Mouse (Mus musculus) cerebellum, adult 8-10 months (tissue): ENCODE measurements around the gene Acer1.

Source experiments
- DNase-seq: peaks from one replicate; pipeline ENCODE4 v3.0.0; 2022

Acer1 gene

DNA sequence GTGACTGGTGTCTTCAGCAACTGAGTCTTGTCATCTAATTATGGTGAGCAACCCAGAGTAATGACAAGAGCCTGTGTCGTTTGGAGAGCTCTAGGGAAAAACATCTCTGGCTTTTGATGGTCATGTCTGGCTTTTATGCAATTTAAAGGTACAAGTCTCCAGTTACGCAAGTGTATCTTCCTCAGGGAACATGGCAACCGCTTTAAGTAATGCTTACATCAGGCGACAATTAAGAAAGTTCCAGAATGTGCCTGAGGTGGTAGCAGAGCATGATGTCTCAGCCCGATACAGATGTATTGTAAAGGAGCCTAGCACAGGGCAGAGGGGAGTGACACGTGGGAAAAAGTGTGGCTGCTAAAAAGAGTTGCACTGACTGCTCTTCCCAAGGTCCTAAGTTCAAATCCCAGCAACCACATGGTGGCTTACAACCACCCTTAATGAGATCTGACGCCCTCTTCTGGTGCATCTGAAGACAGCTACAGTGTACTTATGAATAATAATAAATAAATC, 7.0 kb upstream of the Acer1 start:
- peak; percentile 25 for DNase-seq

DNA sequence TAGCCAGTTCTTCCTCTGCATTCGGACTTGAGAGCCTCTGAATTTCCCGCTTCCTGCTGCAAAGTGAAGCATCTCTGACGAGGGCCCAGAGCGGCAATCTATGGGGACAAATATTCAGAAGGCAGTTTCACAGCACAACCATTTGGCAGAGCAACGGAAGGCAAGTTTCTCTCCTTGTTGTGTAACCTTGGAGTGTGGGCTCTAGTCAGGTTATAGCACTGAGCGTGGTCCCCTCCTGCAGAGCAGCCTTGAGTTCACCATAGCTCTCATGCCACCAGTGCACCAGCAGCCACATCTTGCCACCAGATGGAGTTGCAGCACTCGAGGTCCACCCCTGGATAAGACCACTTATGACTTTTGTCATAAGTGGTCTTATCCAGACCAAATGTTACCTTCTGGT, 6.5 kb upstream of the Acer1 start:
- peak; percentile 13 for DNase-seq

GRCm38 (mm10) chr17:56986105-56986805, 4.3 kb upstream of the Acer1 start:
- DNase-seq, result no peak

DNA sequence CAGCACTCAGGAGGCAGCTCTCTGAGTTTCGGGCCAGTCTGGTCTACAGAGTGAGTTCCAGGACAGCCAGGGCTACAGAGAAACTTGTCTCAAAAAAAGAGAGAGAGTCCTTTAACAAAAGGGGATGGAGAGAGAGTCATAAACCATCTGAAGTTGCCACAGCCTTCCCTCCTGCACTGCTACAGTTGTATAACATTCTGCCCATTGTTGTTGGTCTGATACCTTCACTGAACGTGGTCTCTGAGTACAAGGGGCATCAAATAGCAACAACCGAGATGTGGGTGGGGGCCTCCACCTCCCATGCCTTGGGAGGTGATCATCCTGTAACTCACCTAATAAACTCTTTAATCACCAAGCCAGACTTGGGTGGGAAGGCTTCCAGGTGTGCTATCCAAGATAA, 3.7 kb upstream of the Acer1 start:
- DNase-seq, result no peak

DNA sequence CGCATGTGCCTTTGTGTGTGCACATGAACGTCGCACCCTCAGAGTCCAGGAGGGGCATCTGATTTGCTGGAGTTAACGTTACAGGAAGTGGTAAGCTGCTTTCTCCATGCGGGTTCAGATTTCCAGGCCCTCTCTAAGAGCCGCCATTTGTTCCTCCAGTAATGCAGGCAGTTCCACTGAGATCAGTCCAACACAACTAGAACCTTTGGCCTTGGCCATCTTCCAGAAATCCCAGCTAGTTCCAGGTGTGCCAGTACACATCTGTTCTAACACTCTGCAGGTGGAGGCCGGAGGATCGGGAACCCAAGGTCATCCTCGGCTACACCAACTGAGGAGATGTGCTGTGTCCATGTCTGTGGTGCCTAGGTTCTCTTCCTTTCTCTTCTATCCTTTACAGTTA, 3.0 kb upstream of the Acer1 start:
- DNase-seq, result no peak

DNA sequence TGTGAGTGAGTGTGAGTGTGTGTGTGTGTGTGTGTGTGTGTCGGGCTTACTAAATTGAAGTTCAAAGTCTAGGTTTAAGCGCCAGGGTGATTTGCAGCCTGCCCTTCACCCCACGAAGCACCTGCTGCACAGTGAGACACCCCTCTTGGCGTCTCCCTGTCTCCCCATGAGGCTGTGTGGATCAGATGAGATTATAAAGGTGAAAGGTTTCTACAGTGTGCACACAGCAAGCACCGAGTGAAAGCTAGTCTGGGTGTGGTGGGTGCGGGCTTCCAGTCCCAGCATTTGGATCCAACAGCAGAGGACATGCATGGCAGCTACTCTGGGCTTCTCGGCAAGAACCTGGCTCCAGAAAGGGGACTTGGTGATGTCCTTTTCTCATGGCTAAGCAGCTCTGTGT, 877 bp downstream of the Acer1 start:
- no peak for DNase-seq

- no peak for DNase-seq
Observed at GRCm38 (mm10) chr17:56979524-56979923, 2.4 kb downstream of the Acer1 start.

DNA sequence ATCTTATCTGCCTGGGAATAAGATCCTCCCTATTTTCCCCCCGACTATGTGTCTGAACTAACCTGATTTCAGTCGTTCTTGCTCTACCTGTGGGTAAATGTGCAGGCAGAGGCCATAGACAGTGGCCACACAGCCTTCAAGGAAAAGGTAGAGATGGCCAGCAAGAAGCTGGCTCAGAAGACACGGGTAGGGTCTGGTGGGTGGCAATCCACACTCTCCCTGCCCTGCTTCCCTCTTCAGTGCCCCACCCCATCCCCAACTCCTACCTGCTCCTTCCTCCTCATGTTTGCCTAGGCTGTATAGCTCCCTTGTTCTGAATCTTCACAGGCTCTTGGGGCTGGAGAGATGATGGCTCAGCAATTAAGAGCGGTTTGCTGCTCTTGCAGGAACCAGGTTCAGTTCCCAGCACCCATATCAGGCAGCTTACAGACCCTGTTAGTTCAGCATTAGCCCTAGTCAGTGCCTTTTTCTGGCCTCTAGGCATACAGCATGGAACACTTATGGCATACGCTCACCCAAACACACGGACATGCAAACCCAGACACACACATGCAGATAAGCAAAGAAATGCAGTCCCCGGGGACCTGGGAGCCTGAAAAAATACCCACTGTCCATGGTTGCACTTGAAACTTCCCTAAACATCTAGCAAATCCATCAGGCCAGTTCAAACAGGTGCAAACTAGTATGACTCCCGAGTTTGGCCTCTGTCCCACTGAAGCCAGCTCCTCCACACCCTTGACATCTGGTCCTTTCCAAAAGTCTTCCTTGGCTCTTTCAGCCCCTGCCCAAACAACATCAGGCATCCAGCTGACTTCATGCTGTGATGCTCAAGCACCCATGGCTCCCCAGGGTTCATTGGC, 5.2 kb downstream of the Acer1 start:
- no peak for DNase-seq

DNA sequence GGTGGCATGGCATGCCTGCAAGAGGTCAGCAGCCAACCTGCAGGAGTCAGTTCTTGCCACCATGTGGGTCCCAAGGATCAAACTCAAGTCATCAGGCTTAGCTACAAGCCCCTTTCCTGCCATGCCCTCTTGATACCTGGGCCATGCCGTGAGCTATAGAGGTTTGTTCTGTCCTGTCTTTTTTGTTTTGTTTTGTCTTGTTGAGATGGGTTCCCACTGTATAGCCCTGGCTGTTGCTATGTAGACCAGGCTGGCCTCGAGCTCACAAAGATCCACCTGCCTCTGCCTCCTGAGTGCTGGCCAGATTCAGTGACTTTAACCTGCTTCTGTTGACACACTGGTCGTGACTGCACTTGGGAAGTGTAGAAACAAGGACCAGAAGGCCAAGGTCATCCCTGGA, 6.5 kb downstream of the Acer1 start:
- DNase-seq, result no peak

GRCm38 (mm10) chr17:56974708-56975240, 7.2 kb downstream of the Acer1 start:
- no peak for DNase-seq

GRCm38 (mm10) chr17:56973956-56974707, 7.8 kb downstream of the Acer1 start:
- DNase-seq, result no peak

- no peak for DNase-seq
Observed at GRCm38 (mm10) chr17:56970081-56970480, 11.8 kb downstream of the Acer1 start.

GRCm38 (mm10) chr17:56969321-56969720, 12.6 kb downstream of the Acer1 start:
- no peak for DNase-seq

- no peak for DNase-seq
Observed at GRCm38 (mm10) chr17:56963646-56964045, 18.3 kb downstream of the Acer1 start.

- DNase-seq, result no peak
Observed at GRCm38 (mm10) chr17:56962642-56963405, 19.1 kb downstream of the Acer1 start.

DNA sequence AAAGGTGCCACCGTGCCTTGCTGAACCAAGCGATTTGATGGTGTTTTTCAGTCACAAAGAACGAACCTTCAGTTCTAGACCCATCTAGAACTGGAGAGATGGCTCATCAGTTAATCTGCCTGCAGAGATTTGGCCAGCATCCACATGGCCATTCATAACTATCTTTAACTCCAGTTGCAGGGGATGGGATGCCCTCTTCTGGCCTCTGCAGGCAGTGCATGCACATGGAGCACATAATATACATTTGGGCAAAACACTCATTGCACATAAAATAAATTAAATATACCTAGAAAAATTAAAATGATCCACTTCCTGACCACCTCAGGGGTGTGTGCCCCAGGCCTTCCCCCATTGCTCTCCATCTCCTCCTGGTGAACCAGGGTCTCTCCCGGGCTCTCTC, 20.0 kb downstream of the Acer1 start:
- DNase-seq, result no peak

- DNase-seq, result no peak
Observed at GRCm38 (mm10) chr17:56958667-56959066, 23.3 kb downstream of the Acer1 start.

DNA sequence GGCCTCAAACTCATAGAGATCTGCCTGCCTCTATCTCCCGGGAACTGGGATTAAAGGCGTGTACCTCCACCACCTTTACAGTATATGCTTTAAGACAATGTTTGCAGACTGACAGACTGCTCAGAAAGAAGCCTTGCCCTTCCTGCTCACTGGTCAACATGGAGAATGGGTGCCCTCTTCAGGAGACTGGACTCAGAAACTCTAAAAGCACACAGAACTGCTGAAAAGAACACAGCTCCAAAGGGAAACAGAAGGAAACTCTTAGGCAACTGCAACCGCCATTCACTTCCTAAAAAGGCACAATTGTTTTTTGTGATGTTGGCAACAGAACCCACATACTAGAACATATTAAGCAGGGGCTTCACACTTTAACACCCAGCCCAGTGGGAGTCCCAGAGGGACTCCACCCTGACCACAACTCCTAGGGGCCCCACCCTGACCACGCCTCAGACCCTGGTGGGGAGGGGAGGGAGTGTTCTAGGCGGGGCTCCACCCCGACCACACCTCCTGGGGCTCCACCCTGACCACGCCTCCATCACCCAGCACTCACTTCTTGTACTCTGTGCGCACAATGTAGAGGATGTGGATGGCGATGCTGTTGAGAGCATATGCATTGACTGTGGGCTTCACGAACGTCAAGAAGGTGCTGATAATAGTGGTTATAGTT, 24.0 kb downstream of the Acer1 start:
- DNase-seq, result no peak

GRCm38 (mm10) chr17:56954871-56955270, 27.1 kb downstream of the Acer1 start:
- no peak for DNase-seq

- no peak for DNase-seq
Observed at GRCm38 (mm10) chr17:56952639-56953038, 29.3 kb downstream of the Acer1 start.

GRCm38 (mm10) chr17:56950915-56951314, 31.0 kb downstream of the Acer1 start:
- peak; percentile 70 for DNase-seq

DNA sequence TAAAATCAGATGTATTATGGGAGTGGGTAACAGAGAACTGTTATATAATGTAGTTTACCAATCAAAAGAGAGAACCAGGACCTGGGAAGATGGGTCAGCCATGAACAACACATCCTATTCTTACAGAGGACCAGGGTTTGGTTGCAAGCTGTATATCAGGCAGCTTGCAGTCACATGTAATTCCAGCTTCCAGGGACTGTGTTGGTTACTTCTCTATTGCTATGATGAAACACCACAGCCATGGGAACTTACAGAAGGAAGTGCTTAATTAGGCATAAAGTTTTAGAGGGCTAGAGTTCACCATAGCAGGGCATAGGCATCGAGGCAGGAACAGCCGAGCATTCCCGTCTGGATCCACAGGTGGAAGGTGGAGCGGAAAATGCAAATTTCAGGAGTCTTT, 43.2 kb downstream of the Acer1 start:
- no peak for DNase-seq
